In the genomic region with DNA sequence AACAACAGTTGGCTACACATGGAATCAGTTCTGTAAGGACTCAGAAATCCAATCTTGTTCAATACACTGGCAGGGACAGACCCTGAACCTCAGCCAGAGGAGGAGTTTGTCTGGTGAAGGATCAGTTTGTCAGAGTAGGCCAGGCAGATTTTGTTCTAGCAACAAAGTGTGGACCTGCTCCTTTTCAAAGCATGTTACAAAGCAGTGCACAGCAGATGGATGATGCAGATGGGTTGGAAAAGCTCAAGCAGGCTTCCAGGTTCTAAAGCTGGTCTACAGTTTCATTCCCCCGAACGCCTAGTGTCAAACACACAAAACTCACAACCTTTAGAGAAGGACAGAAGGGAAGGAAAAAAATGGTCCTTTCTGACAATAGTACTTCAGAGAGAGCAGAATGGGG, we compare ENCODE assay signal across 16 mouse cellular contexts. TPM values are rescaled to one million over a fixed set of nuclear protein-coding genes. Genes with fewer than 3 reads are reported as not detected.
DNase-seq lines count a peak whose midpoint lies in the region; TF ChIP-seq lines count a peak whose summit lies in the region.
"Had no signal": no experiment of that assay in that cellular context is flagged by ENCODE, and none has a peak within 500 bp of the region (broad histone marks: within the 10 kb centered on the region; RNA-seq: fewer than 3 reads in every experiment).

No protein-coding gene starts in this region.

- no peak for TF ChIP-seq POLR2A in thymus, adult 2 months (IDR thresholded peaks at IDR 0.05; ENCODE audit: control insufficient read depth, extremely low read depth, insufficient read depth, low read length, poor library complexity)

- no peak overlapping the region for H3K4me3 ChIP-seq in left cerebral cortex, adult 2 months
- H3K4me3 ChIP-seq in thymus, adult 2 months (ENCODE audit: control insufficient read depth, insufficient read depth, low read length) = no peak overlapping the region
- H3K4me3 ChIP-seq: heart, embryonic 15.5 days; hindbrain, embryonic 12.5 days; limb, embryonic 12.5 days; midbrain, embryonic 12.5 days; myocyte; stomach, embryonic 15.5 days had no signal

- peak overlapping the region; percentile 20; the same call in 1 of the 2 replicates for H3K27ac ChIP-seq in left cerebral cortex, adult 2 months
- no peak overlapping the region for H3K27ac ChIP-seq in thymus, adult 2 months (ENCODE audit: control insufficient read depth, insufficient read depth, low read length)
- H3K27ac ChIP-seq: heart, embryonic 15.5 days; hindbrain, embryonic 12.5 days; limb, embryonic 12.5 days; midbrain, embryonic 12.5 days; stomach, embryonic 15.5 days had no signal

- no peak for TF ChIP-seq CTCF in left cerebral cortex, adult 2 months (IDR thresholded peaks at IDR 0.05)
- TF ChIP-seq CTCF in thymus, adult 2 months (IDR thresholded peaks at IDR 0.05; ENCODE audit: borderline replicate concordance, control insufficient read depth, extremely low read depth, insufficient read depth, low read length, poor library complexity) = no peak

- no peaks in the 10 kb centered on the region for H3K27me3 ChIP-seq in thymus, adult 2 months (ENCODE audit: control insufficient read depth, insufficient read depth, low read length)
- H3K27me3 ChIP-seq: heart, embryonic 15.5 days; hindbrain, embryonic 12.5 days; limb, embryonic 12.5 days; midbrain, embryonic 12.5 days; stomach, embryonic 15.5 days had no signal

- 93% methylated on average over 2 of the region's 2 CpGs for WGBS in thymus, adult 2 months

- H3K36me3 ChIP-seq in thymus, adult 2 months (ENCODE audit: control insufficient read depth, insufficient read depth, low read length) = no peaks in the 10 kb centered on the region
- H3K36me3 ChIP-seq: heart, embryonic 15.5 days; hindbrain, embryonic 12.5 days; limb, embryonic 12.5 days; midbrain, embryonic 12.5 days; stomach, embryonic 15.5 days had no signal

- no peaks in the 10 kb centered on the region for H3K4me1 ChIP-seq in thymus, adult 2 months (replicated peaks; ENCODE audit: control insufficient read depth, insufficient read depth, low read length)
- H3K4me1 ChIP-seq: heart, embryonic 15.5 days; hindbrain, embryonic 12.5 days; limb, embryonic 12.5 days; midbrain, embryonic 12.5 days; stomach, embryonic 15.5 days had no signal

- intact Hi-C loops in left cerebral cortex, postnatal 4 days (cut with DNase I) = loop anchor here (10.0 kb wide), 1 partner anchor 111 kb away; no protein-coding TSS in a partner anchor
- intact Hi-C loops in left cerebral cortex, adult 2 months (cut with DNase I) = loop anchor here (2.0 to 5.0 kb wide), 2 partner anchors 98 to 119 kb away; no protein-coding TSS in a partner anchor

- DNase-seq in left cerebral cortex, adult 11 months (ENCODE audit: low spot score) = peak; percentile 16
- no peak for DNase-seq in left cerebral cortex, postnatal 4 days
- DNase-seq in layer of hippocampus, adult 18-20 months (ENCODE audit: low spot score in 2 of 2) = peak; percentile 60 to 86
- no peak for DNase-seq in left cerebral cortex, adult 2 months (ENCODE audit: extremely low spot score in 1 of 2, low spot score in 2 of 2)
- peak; percentile 13 to 23 for DNase-seq in right cerebral cortex, postnatal 36 days (ENCODE audit: low spot score in 2 of 2)
- no peak for DNase-seq in lung, postnatal 25 days (ENCODE audit: low spot score)
- DNase-seq in thymus, adult 2 months = no peak
- DNase-seq: adrenal gland, postnatal 14 days; kidney, postnatal 4 days; lung, postnatal 10 days had no signal

RNA-seq across cellular contexts. Expression of a gene that starts 31.6 kb away (rescaled TPM):
- 10 to 100 TPM; 28.6 to 29.0 TPM for total RNA-seq in left cerebral cortex, postnatal 4 days (2021)
- 10 to 100 TPM; 26.3 to 27.4 TPM for total RNA-seq in layer of hippocampus, adult 18-20 months (2021)
- 10 to 100 TPM; 27.5 to 28.2 TPM for total RNA-seq in left cerebral cortex, adult 2 months (2021)
- polyA plus RNA-seq in thymus, adult 2 months (2012; rRNA removed) = 0.78 and 0.97 TPM in 2 replicates
- polyA plus RNA-seq: myocyte had no signal

Comparison
In these comparisons a context has a peak if more than half of its experiments do, and no peak if none do; other contexts are left out.
1. DNase-seq: peak in left cerebral cortex, adult 11 months (single experiment), layer of hippocampus, adult 18-20 months (2 of 2) and right cerebral cortex, postnatal 36 days (2 of 2); none in left cerebral cortex, postnatal 4 days (single experiment), left cerebral cortex, adult 2 months (0 of 2), lung, postnatal 25 days (single experiment) and thymus, adult 2 months (single experiment).